Mouse (Mus musculus) embryonic fibroblast, embryonic 13.5 days (primary cell): Measurements from ENCODE around the gene Pheta2.

ENCODE experiments used
- CTCF ChIP-seq: IDR thresholded peaks from 2 replicates; pipeline ENCODE4 v1.5.1; 2011; ENCODE audit warnings: mild to moderate bottlenecking, control low read depth, low read length, moderate library complexity, borderline replicate concordance; ENCODE audit not compliant: insufficient read depth
- POLR2A ChIP-seq: IDR thresholded peaks from 2 replicates; pipeline ENCODE4 v1.6.1; 2011; ENCODE audit warnings: low read depth, mild to moderate bottlenecking, control low read depth, low read length, moderate library complexity

DNA sequence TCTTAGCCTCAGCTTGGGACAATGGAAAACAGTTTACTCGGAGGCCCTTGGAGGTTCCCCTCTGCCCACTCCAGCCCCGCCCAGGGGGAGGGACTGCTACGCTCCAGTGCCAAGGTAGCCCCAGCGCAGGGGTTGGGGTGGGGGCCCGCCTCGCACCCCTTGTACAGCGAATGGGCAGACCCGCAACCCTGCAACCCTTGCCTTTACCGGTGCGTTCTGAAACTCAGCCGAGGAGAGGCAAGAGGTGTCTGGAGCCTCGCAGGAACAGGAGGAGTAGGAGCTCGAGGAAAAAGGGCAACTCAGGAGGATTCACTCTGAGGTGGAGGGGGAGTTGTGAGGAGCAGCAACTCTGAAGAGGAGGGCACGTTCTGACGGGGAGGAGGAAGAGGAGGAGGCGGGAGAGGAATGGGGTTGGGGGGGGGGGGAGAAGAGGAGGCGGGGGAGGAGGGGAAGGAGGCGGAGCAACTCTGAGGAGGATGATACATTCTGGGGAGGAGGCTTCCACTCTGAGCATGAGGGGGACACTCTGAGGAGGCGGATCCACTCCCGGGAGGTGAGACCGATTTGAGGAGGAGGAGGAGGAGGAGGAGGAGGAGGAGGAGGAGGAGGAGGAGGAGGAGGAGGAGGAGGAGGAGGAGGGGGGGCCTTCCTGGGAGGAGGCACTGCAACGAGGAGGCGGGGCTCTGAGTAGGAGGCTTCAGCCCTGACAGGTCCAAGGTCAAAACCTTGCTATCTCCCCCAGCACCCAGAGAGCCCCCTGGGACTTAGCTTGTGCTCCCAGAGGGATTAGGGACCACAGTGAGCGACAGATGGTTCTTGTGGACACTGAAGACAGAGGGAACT is 41.4 kb downstream of the Pheta2 start, which contains the start of gene Cyp2d22:
- TF ChIP-seq POLR2A (peak; percentile 41; the same call in 1 of the 2 replicates), CTCF (no peak)
